Mouse (Mus musculus) CH12.LX (cell line): ENCODE results near the gene Aebp1.

Experiments used
- BHLHE40 ChIP-seq: IDR thresholded peaks from 2 replicates; pipeline ENCODE4 v1.6.1; 2011; ENCODE audit warnings: mild to moderate bottlenecking, low read depth, low read length, improper control_type of control experiment
- CTCF ChIP-seq, 2 experiments: IDR thresholded peaks in 1 of 2; conservative IDR thresholded peaks in 1 of 2; 2 replicates each; pipeline ENCODE4 v1.5.1; 2011 to 2012; ENCODE audit warnings: low read depth in 2 of 2, low read length in 2 of 2, improper control_type of control experiment in 1 of 2, inconsistent platforms in 1 of 2, mild to moderate bottlenecking in 1 of 2, moderate library complexity in 1 of 2
- RCOR1 ChIP-seq: conservative IDR thresholded peaks from 2 replicates; pipeline ENCODE4 v1.6.1; 2012; ENCODE audit warnings: low read depth, mild to moderate bottlenecking, inconsistent platforms, low read length, improper control_type of control experiment
- UBTF ChIP-seq: IDR thresholded peaks from 2 replicates; pipeline ENCODE4 v1.6.1; 2012; ENCODE audit warnings: low read depth, mild to moderate bottlenecking, inconsistent platforms, low read length, improper control_type of control experiment, moderate library complexity
- USF1 ChIP-seq: IDR thresholded peaks from 2 replicates; pipeline ENCODE4 v1.6.1; 2014; ENCODE audit warnings: low read depth, mild to moderate bottlenecking, inconsistent platforms, low read length, improper control_type of control experiment
- ZNF384 ChIP-seq: IDR thresholded peaks from 2 replicates; pipeline ENCODE4 v1.6.1; 2012; ENCODE audit warnings: low read depth, low read length, improper control_type of control experiment, inconsistent platforms

GRCm38 (mm10) chr11:5904871-5905270 is 43.1 kb downstream of the Aebp1 start:
- TF ChIP-seq CTCF (conservative IDR thresholded peaks at IDR 0.05 in 1 of 2, IDR thresholded peaks at IDR 0.05 in 1 of 2; ENCODE audit: low read depth in 2 of 2, low read length in 2 of 2): no peak
- no peak for TF ChIP-seq UBTF
- no peak for TF ChIP-seq USF1
- TF ChIP-seq ZNF384: no peak
- no peak for TF ChIP-seq RCOR1
- TF ChIP-seq BHLHE40: no peak
